Mouse (Mus musculus) forebrain, embryonic 14.5 days (tissue): Measurements from ENCODE around the gene Zkscan16. TPM values are rescaled to one million over a fixed set of nuclear protein-coding genes. Genes with fewer than 3 reads are reported as not detected.
A peak's percentile ranks its signal among the peaks of the same experiment; 100 is the strongest.

Experiments used
- ATAC-seq: fragments of 200-750 bp; cut with Nextera tagmentation; 2 replicates; pipeline ENCODE4 v1.8.0; 2017; ENCODE audit warnings: mild to moderate bottlenecking, moderate library complexity
- DNase-seq: peaks from one replicate; pipeline ENCODE4 v3.0.0-alpha.2; 2015; ENCODE audit warnings: low spot score
- H3K27ac ChIP-seq: fragments of 300-500 bp; sonication (generic); 2 replicates; pipeline ENCODE4 v1.5.1; 2014; ENCODE audit warnings: low read depth, mild to moderate bottlenecking, control low read depth, low read length, moderate library complexity
- H3K27me3 ChIP-seq: fragments of 300-500 bp; sonication (generic); replicated peaks from 2 replicates; pipeline ENCODE4 v1.6.1; 2014; ENCODE audit warnings: low read length, control low read depth, mixed read lengths; ENCODE audit not compliant: control insufficient read depth, insufficient read depth
- H3K36me3 ChIP-seq: fragments of 300-500 bp; sonication (generic); 2 replicates; pipeline ENCODE4 v1.6.1; 2014; ENCODE audit warnings: low read length, control low read depth; ENCODE audit not compliant: control insufficient read depth, insufficient read depth
- H3K4me1 ChIP-seq: fragments of 300-500 bp; sonication (generic); 2 replicates; pipeline ENCODE4 v1.6.1; 2014; ENCODE audit warnings: antibody characterized with exemption, low read length, control low read depth; ENCODE audit not compliant: control insufficient read depth, insufficient read depth
- H3K4me2 ChIP-seq: fragments of 300-500 bp; sonication (generic); 2 replicates; pipeline ENCODE4 v1.6.1; 2014; ENCODE audit warnings: mild to moderate bottlenecking, control low read depth, low read length
- H3K4me3 ChIP-seq: fragments of 300-500 bp; sonication (generic); 2 replicates; pipeline ENCODE4 v1.5.1; 2014; ENCODE audit warnings: low read depth, low read length, control low read depth
- H3K9ac ChIP-seq: fragments of 300-500 bp; sonication (generic); 2 replicates; pipeline ENCODE4 v1.6.1; 2014; ENCODE audit warnings: mild to moderate bottlenecking, low read length, control low read depth, moderate library complexity
- H3K9me3 ChIP-seq: fragments of 300-500 bp; sonication (generic); replicated peaks from 2 replicates; pipeline ENCODE4 v1.6.1; 2016; ENCODE audit warnings: low read length, control low read depth, mixed read lengths; ENCODE audit not compliant: control insufficient read depth
- WGBS: fragments of 180-500 bp; shearing (Covaris S2); extraction: QIAGEN DNeasy Blood & Tissue Kit; methylation state at CpG from one replicate; pipeline ENCODE4 v1.1.7; 2014; 5-methylcytosine and 5-hydroxymethylcytosine counted together
- polyA plus RNA-seq: library from polyadenylated mRNA; unstranded; fragments of >200 nt; fragmentation: Nextera tagmentation; extraction: Ambion mirVana; gene quantifications from 2 replicates; pipeline ENCODE4 v1.2.1, GENCODE M21; 2014

The Zkscan16 gene
- polyA plus RNA-seq, 1 experiment from 2014 or later, result 0.62 TPM

DNA sequence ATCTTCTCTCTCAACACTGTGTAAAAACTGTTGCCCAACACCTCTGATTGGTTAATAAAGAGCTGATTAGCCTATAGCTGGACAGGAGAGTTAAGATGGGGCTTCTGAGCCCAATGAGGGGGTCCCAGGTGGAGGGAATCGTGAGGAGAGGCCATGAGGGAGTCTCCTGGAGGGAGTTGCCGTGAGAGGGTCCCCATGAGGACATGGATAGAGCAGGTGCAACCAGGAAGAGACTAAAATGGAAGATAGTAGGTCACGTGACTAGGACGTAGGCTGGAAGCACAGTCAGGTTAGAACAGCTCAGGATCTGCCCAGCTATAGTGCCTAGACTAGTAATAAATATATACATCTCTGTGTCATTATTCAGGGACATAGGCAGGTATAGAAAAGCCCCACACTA lies 9.1 kb upstream of the Zkscan16 start:
- no peak overlapping the region for H3K4me3 ChIP-seq
- H3K27ac ChIP-seq, result no peak overlapping the region
- ATAC-seq (peak; percentile 12; the same call in 1 of the 2 replicates), DNase-seq (no peak)
- H3K9me3 ChIP-seq, result no peaks in the 10 kb centered on the region
- H3K27me3 ChIP-seq, result no peaks in the 10 kb centered on the region
- no peak overlapping the region for H3K4me2 ChIP-seq
- no peaks in the 10 kb centered on the region for H3K36me3 ChIP-seq
- H3K4me1 ChIP-seq, result peaks cover 5% of the 10 kb centered on the region; the same call in 1 of the 2 replicates
- H3K9ac ChIP-seq, result no peak overlapping the region
- WGBS, result 83% methylated on average over 4 of the region's 4 CpGs

DNA sequence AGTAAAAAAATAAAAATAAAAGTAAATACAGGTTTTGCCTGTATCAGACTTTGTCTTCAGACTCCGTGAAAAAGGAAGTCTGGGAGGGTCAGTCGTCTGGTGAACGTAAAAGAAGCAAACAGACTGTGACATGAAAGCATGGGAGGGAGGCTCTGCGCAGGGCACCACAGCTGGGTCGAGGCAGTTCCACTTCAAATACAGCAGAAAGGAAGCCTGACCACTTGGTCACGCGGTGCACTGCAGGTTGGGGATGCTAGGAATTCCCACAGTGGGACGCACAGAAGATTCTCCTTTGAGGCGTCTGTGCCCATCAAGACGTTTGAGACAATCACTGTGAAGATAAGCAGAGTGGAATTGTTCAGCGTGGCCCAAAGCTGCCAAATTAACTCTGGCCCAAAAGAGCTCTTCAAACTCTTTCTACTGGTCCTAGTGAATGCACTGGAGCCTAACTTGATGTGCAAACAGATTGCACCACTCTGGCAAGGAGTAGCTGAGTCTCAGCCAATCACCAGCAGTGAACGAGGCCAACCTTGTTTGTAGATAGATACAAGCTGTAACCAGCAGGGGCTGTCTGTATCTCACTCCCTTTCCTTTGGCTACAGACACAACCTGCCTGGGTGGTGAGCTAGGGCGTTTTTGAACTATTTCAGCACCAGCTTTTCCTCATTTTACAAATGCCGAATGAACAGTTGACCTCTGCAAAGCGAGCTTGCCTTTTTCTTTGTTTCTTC lies 8.5 kb upstream of the Zkscan16 start:
- H3K4me2 ChIP-seq, result no peak overlapping the region
- no peak overlapping the region; the same call in 1 of the 2 replicates for H3K27ac ChIP-seq
- 53% methylated on average over 15 of the region's 15 CpGs for WGBS
- no peaks in the 10 kb centered on the region for H3K27me3 ChIP-seq
- no peaks in the 10 kb centered on the region for H3K9me3 ChIP-seq
- H3K4me1 ChIP-seq, result peaks cover 5% of the 10 kb centered on the region; the same call in 1 of the 2 replicates
- DNase-seq (peak; percentile 82), ATAC-seq (peak; percentile 93)
- no peak overlapping the region for H3K9ac ChIP-seq
- no peak overlapping the region for H3K4me3 ChIP-seq
- H3K36me3 ChIP-seq, result no peaks in the 10 kb centered on the region

DNA sequence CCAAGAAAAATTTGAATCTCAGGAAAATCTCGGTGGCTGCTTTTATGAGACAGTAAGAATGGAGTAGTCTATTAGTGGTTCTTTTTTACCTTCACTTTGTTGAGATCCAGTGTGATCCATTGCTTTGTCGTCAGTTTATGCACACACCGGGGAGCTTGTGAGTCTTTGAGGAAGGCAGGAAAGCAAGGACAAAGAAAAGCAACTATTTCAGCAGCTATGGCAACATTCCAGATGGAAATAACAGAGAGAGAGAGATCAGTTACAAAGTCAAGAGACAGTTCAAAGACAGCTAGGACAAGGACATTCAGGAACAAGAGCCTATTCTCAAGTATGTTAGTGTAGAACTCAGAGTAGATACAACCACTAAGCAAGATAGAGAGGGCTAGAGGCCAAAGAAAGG lies 7.6 kb upstream of the Zkscan16 start:
- Histone ChIP-seq H3K27me3 (no peaks in the 10 kb centered on the region), H3K4me3 (no peak overlapping the region), H3K27ac (no peak overlapping the region), H3K36me3 (no peaks in the 10 kb centered on the region), H3K9ac (no peak overlapping the region), H3K4me1 (peaks cover 5% of the 10 kb centered on the region; the same call in 1 of the 2 replicates), H3K4me2 (no peak overlapping the region), H3K9me3 (no peaks in the 10 kb centered on the region)
- ATAC-seq, result no peak
- DNase-seq, result no peak
- 48% methylated on average over 3 of the region's 3 CpGs for WGBS

DNA sequence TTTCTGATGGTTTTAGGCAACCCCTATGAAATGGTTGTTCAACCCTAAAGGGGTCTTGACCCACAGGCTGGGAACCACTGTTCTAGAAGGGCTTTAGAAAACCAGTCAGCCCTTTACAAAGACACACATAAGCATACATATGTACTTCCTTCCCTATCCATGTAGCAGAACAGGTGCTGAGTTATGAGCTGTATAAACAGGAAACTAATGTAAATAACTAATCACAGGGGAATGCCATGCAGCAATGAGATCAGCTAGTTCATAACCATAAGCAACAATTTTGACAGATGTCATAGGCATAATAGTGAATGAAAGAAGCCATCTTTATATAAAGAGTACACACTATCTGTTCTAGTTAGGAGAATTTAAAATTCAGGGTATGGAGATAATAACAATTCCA lies 1.8 kb upstream of the Zkscan16 start:
- no peaks in the 10 kb centered on the region for H3K4me1 ChIP-seq
- H3K4me3 ChIP-seq, result no peak overlapping the region
- DNase-seq (no peak), ATAC-seq (no peak)
- no peak overlapping the region for H3K9ac ChIP-seq
- no peak overlapping the region for H3K4me2 ChIP-seq
- no peaks in the 10 kb centered on the region for H3K9me3 ChIP-seq
- no peak overlapping the region for H3K27ac ChIP-seq
- H3K36me3 ChIP-seq, result no peaks in the 10 kb centered on the region
- no peaks in the 10 kb centered on the region for H3K27me3 ChIP-seq

DNA sequence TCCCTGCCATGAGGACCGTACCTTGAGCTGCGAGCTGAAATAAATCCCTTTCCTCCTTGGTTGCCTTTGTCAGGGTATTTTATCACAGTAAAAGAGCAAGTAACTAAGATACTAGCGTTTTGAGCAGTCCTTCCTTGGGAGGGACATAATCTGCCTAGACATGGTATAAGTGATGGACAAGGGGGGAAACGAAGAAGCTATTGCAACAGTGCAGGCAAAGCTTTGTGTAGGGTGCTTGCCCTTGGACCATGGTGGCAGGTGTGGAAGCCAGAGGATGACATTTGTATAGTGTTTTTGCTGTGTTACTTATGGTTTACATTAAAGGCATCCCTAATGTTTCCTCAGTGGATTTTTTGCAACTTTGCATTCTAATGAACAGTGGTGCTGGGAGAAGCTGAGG lies 486 bp upstream of the Zkscan16 start:
- DNase-seq, result no peak
- Histone ChIP-seq H3K36me3 (no peaks in the 10 kb centered on the region), H3K27ac (no peak overlapping the region), H3K4me3 (peak overlapping the region; percentile 70), H3K4me1 (no peaks in the 10 kb centered on the region), H3K9me3 (no peaks in the 10 kb centered on the region), H3K4me2 (peak overlapping the region; percentile 85), H3K9ac (peak overlapping the region; percentile 74), H3K27me3 (no peaks in the 10 kb centered on the region)
- peak; percentile 16 for ATAC-seq
- WGBS, result 86% methylated on average over 4 of the region's 4 CpGs

DNA sequence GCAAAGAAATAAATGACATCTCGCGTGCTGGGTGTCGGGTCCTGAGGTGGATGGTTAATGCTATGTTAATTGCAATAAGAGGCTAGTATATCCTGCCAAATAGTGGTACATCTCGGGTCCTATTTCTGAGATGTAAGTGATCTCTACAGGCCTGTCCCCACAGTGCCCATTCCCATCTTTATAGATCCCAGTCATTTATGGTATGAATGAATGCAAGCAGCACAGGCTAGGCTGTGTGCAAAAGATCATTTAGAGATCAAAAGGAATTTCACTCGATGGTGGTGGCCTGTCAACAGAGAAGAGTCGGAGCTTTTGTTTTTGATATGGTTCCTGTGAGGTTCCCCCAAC lies 752 bp downstream of the Zkscan16 start:
- Histone ChIP-seq H3K4me1 (no peaks in the 10 kb centered on the region), H3K9me3 (no peaks in the 10 kb centered on the region), H3K9ac (peak overlapping the region; percentile 74), H3K36me3 (no peaks in the 10 kb centered on the region), H3K4me3 (peak overlapping the region; percentile 70), H3K27ac (no peak overlapping the region), H3K4me2 (peak overlapping the region; percentile 85), H3K27me3 (no peaks in the 10 kb centered on the region)
- ATAC-seq (peak; percentile 25), DNase-seq (no peak)
- WGBS, result 16% methylated on average over 6 of the region's 6 CpGs

DNA sequence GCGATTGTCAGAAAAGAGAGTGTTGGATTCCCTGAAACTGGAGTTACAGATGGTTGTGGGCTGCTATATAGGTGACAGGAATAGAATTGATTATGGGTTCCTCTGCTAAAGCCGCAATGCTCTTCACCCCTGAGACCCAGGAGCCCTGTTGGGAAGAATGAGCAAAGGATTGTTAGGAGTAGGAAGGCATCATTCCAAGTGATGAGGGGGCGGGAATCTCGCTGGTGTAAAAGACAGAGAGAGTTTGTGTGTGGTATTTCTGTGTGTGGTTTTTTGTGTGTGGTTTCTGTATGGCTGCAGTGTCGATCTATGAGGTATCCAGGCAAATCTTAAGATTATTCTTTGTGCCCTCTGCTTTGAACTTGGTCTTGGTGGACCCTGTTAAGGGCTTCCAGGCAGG lies 1.3 kb downstream of the Zkscan16 start:
- Histone ChIP-seq H3K27ac (no peak overlapping the region), H3K4me2 (peak overlapping the region; percentile 85), H3K4me3 (no peak overlapping the region), H3K27me3 (no peaks in the 10 kb centered on the region), H3K36me3 (no peaks in the 10 kb centered on the region), H3K9me3 (no peaks in the 10 kb centered on the region), H3K4me1 (no peaks in the 10 kb centered on the region), H3K9ac (no peak overlapping the region)
- 71% methylated on average over 5 of the region's 5 CpGs for WGBS
- DNase-seq, result no peak
- ATAC-seq, result no peak

DNA sequence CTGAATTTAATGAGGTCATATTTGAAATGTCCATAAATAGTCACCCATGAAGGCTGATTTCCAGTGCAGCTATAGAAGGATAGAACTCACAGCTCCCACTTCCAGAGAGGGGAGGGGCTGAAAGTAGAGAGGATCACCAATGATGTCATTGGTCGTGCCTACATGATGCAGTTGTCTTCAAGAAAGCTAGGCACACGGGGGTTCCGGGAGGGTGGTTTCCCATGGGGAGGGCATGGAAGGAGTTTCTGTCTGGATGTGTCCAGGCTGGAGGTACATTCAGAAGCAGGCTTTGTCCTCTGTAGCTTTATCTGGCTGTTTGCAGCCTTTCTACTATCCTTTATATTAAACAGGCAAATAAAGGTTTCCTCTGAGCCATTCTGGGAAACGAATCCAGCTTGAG lies 5.0 kb downstream of the Zkscan16 start:
- Histone ChIP-seq H3K36me3 (no peaks in the 10 kb centered on the region), H3K27me3 (no peaks in the 10 kb centered on the region), H3K4me2 (no peak overlapping the region), H3K4me1 (no peaks in the 10 kb centered on the region), H3K9me3 (no peaks in the 10 kb centered on the region), H3K27ac (no peak overlapping the region), H3K9ac (no peak overlapping the region), H3K4me3 (no peak overlapping the region)
- WGBS, result 84% methylated on average over 4 of the region's 4 CpGs
- DNase-seq (no peak), ATAC-seq (no peak)

DNA sequence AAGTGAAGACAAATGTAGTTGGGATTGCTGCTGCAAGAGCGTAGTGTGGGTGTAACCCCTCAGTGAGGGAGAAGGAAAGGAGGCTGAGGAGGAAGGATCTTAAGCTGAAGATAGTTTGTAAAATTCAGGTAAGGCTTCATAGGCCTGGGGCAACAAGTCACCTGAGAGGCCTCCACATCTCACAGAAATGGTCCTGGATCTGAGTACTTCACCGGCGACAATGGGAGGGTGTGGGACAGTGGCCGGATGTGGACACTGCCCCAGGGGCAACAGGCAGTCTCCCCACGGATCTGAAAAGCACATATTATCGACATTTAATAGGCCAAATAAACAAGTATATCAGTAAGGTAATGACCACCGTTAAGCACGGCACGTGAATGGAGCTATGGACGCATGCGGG lies 9.2 kb downstream of the Zkscan16 start:
- DNase-seq (no peak), ATAC-seq (no peak)
- H3K27ac ChIP-seq, result no peak overlapping the region
- no peaks in the 10 kb centered on the region for H3K27me3 ChIP-seq
- H3K9me3 ChIP-seq, result no peaks in the 10 kb centered on the region
- no peak overlapping the region for H3K4me2 ChIP-seq
- H3K36me3 ChIP-seq, result peaks cover 5% of the 10 kb centered on the region; the same call in 1 of the 2 replicates
- no peak overlapping the region for H3K4me3 ChIP-seq
- no peak overlapping the region for H3K9ac ChIP-seq
- H3K4me1 ChIP-seq, result no peaks in the 10 kb centered on the region
- WGBS, result 94% methylated on average over 11 of the region's 11 CpGs
